Comparison of ENCODE assay signal across 8 mouse cellular contexts in the genomic region with DNA sequence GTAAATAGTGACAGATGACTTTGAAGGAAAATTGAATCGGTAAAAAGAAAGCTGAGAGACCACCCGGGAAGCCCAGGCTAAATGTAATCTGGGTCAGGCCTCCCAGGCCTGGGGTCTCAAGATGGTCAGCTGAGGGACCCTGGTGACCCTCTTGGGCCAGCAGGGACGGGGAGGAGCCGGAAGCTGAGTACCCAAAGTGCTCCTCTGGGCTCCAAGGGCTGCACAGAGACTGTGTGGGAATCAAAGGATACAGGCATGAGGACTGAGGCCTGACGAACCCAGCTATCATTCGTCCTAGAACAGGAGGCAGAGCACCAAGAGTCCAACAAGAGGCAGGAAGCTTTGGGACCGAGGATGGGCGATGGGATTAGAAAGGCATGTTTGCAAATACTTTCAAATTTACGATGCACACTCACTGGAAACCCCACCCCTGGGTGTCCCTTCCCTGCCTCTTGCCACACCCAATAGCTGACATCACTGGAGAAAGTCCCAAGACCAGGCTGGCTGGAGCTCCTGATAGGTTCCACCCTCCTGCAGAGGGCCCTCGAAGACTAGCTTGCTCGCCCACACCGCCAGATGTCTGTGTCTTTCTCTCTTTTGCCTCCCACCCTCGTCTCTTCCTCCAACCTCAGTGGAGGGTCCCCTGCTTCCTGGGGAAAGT.
DNase-seq lines count a peak whose midpoint lies in the region; TF ChIP-seq lines count a peak whose summit lies in the region.

No protein-coding gene starts in this region.

- 0 out of 2 replicates have a peak, but pooled peaks have one; percentile 19 for TF ChIP-seq CTCF in lung, adult 2 months (IDR thresholded peaks at IDR 0.05; ENCODE audit: insufficient read depth, low read length)

- peak; percentile 85 to 89 for DNase-seq in adrenal gland, adult (ENCODE audit: inconsistent age in 2 of 2, low spot score in 1 of 2)
- no peak for DNase-seq in adrenal gland, postnatal 4 days (ENCODE audit: low spot score in 2 of 2)
- DNase-seq in adrenal gland, adult 2 months, result peak; percentile 86
- DNase-seq in gastrocnemius, postnatal 10 days, result peak; percentile 42
- DNase-seq in kidney, adult 8-10 months, result peak; percentile 40 to 49
- DNase-seq in lung, adult 2 months, result peak; percentile 50
- DNase-seq in spleen, postnatal 36 days (ENCODE audit: low spot score in 2 of 2), result peak; percentile 49 to 66
- DNase-seq in embryo, embryonic 10.5 days (ENCODE audit: low spot score), result no peak

- peaks cover 7% of the 10 kb centered on the region; the same call in 1 of the 2 replicates for H3K4me1 ChIP-seq in lung, adult 2 months (ENCODE audit: control insufficient read depth, insufficient read depth, low read length)

- WGBS in lung, adult 2 months, result 41% methylated on average over 13 of the region's 13 CpGs

- peak; percentile 23; the same call in 1 of the 2 replicates for TF ChIP-seq POLR2A in lung, adult 2 months (IDR thresholded peaks at IDR 0.05; ENCODE audit: borderline replicate concordance, extremely low read depth, low read depth, low read length)

- H3K4me3 ChIP-seq in lung, adult 2 months (replicated peaks; ENCODE audit: extremely low read depth, low read depth, low read length), result no peak overlapping the region

Comparison
In these comparisons a context has a peak if more than half of its experiments do, and no peak if none do; other contexts are left out.
1. DNase-seq: peak in adrenal gland, adult (2 of 2), adrenal gland, adult 2 months (single experiment), gastrocnemius, postnatal 10 days (single experiment), kidney, adult 8-10 months (2 of 2), lung, adult 2 months (single experiment) and spleen, postnatal 36 days (2 of 2); none in adrenal gland, postnatal 4 days (0 of 2) and embryo, embryonic 10.5 days (single experiment).